Mouse (Mus musculus) liver, embryonic 14.5 days (tissue): ENCODE results near the gene Ankrd27.

Source experiments
- CTCF ChIP-seq: IDR thresholded peaks from 2 replicates; pipeline ENCODE4 v1.5.1; 2016; ENCODE audit warnings: antibody characterized with exemption, low read depth, control low read depth
- EP300 ChIP-seq: IDR thresholded peaks from 2 replicates; pipeline ENCODE4 v1.6.1; 2016; ENCODE audit warnings: antibody characterized with exemption, low read depth

DNA sequence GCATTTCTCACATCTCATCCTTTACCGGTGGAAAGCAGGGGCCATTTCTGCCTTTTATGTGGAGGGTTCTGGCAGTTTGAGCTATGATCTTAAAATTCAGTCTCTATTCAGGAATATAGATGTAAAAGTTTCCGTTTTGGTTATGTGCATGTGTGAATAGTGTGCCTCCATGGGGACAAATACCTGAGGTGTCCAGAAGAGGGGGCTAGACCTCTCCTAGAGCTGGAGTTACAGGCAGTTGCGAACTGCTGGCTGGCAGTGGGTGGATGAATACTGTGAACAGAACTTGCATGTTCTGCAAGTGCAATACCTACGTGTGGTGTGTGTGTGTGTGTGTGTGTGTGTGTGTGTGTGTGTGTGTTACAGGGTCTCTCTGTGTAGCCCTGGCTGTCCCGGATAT is 3.3 kb upstream of the Ankrd27 start:
- TF ChIP-seq CTCF (peak; percentile 69), EP300 (no peak)
